Comparison of ENCODE assay signal across 12 mouse cellular contexts in the genomic region with DNA sequence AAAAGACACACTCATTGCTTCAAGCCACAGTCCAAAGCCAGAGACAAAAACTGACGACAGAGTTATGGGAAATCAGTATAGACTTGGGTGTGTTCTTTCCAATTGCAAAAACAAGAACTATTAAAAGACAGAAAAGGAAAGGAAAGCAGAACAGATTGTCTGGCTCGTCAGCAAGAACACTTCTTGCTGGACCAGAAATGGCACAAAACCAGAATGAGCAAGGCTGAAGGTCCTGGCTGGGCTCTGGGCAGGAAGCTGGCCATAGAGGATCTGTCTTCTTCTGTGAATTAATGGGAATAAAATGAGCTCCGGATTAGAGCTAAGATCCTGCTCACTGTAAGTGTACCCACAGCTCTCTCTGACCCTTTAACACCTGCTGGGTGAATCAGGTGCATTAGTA.
"Had no signal": no experiment of that assay in that cellular context is flagged by ENCODE, and none has a peak within 500 bp of the region (broad histone marks: within the 10 kb centered on the region; RNA-seq: fewer than 3 reads in every experiment).

No protein-coding gene starts in this region.

- H3K4me2 ChIP-seq: kidney, embryonic 15.5 days; limb, embryonic 15.5 days; liver, embryonic 12.5 days; lung, embryonic 14.5 days; midbrain, embryonic 12.5 days; neural tube, embryonic 13.5 days had no signal

- ATAC-seq: liver, embryonic 12.5 days; midbrain, embryonic 16.5 days had no signal

- H3K27me3 ChIP-seq: kidney, embryonic 15.5 days; limb, embryonic 15.5 days; liver, embryonic 12.5 days; midbrain, embryonic 12.5 days; neural tube, embryonic 13.5 days had no signal

- H3K9me3 ChIP-seq: kidney, embryonic 15.5 days; limb, embryonic 15.5 days; liver, embryonic 12.5 days; midbrain, embryonic 12.5 days; neural tube, embryonic 13.5 days had no signal

- H3K4me1 ChIP-seq: kidney, embryonic 15.5 days; limb, embryonic 15.5 days; liver, embryonic 12.5 days; midbrain, embryonic 12.5 days had no signal

- H3K9ac ChIP-seq: kidney, embryonic 15.5 days; limb, embryonic 15.5 days; liver, embryonic 12.5 days; lung, embryonic 14.5 days; midbrain, embryonic 12.5 days; neural tube, embryonic 13.5 days had no signal

- DNase-seq: kidney, adult 2 months; kidney, postnatal 14 days; layer of hippocampus, postnatal 36 days; lung, embryonic 14.5 days; retina, postnatal 1 day; thymus, postnatal 36 days had no signal

- H3K4me3 ChIP-seq: kidney, embryonic 15.5 days; limb, embryonic 15.5 days; liver, embryonic 12.5 days; midbrain, embryonic 12.5 days; neural tube, embryonic 13.5 days had no signal

- H3K36me3 ChIP-seq: kidney, embryonic 15.5 days; limb, embryonic 15.5 days; liver, embryonic 12.5 days; midbrain, embryonic 12.5 days; neural tube, embryonic 13.5 days had no signal

- H3K27ac ChIP-seq: kidney, embryonic 15.5 days; limb, embryonic 15.5 days; liver, embryonic 12.5 days; midbrain, embryonic 12.5 days; neural tube, embryonic 13.5 days had no signal
